Mouse (Mus musculus): ENCODE measurements around the gene 1190007I07Rik.

GRCm38 (mm10) chr10:82662267-82662990, 39.4 kb upstream of the 1190007I07Rik start:
- TF ChIP-seq CTCF (IDR thresholded peaks at IDR 0.05; ENCODE audit: low read depth): no peak
- TF ChIP-seq EP300 (IDR thresholded peaks at IDR 0.05; ENCODE audit: low read depth): no peak
